Mouse (Mus musculus) stomach, postnatal 0 days (tissue): ENCODE measurements around the gene Cbr4.

Experiments used
- CTCF ChIP-seq: IDR thresholded peaks from 2 replicates; pipeline ENCODE4 v1.5.1; 2016; ENCODE audit warnings: antibody characterized with exemption, low read depth, mild to moderate bottlenecking, moderate library complexity
- EP300 ChIP-seq: optimal IDR thresholded peaks from 2 replicates; pipeline ENCODE3; 2016; ENCODE audit warnings: antibody characterized with exemption

DNA sequence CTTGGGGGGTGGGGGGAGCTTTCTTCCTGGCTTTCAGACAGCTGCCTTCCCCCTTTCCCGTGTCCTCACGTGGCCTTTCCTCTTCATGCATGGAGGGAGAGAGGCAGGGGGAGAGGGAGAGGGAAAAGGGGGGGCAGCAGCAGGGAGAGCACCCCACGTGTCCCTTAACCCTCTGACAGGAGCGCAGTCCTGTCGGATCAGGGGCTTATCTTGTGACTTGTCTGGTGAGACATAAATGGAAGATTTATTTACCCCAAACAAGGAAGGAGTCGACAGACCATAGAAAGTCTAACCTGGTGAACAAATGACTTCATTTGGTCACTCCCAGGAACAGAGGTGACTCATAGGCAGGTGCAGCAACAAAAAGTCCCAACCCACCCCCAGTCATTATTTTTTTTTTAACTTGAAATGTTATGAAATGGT lies 12.3 kb upstream of the Cbr4 start:
- no peak for TF ChIP-seq CTCF
- no peak for TF ChIP-seq EP300
